Mouse (Mus musculus) adrenal gland, postnatal 25 days (tissue): ENCODE results near the gene Fyttd1. TPM values are rescaled to one million over a fixed set of nuclear protein-coding genes. Genes with fewer than 3 reads are reported as not detected.
"Not testable (repeated sequence)": the region's sequence is repeated elsewhere in the genome, so short reads cannot be mapped to it uniquely, and the experiment has no call there.

Experiments used
- DNase-seq: peaks from one replicate; pipeline ENCODE4 v3.0.0; 2021; ENCODE audit warnings: mixed read lengths
- total RNA-seq: library from RNA; stranded (reverse); gene quantifications from 2 replicates; pipeline ENCODE4 v1.2.3, GENCODE M21; 2021

Fyttd1 gene
- total RNA-seq, 1 experiment from 2014 or later: 103 TPM

GRCm38 (mm10) chr16:32878972-32879926 lies 1.9 kb downstream of the Fyttd1 start:
- no peak for DNase-seq

GRCm38 (mm10) chr16:32881538-32881937 lies 4.2 kb downstream of the Fyttd1 start:
- no peak for DNase-seq

GRCm38 (mm10) chr16:32887996-32888395 lies 10.7 kb downstream of the Fyttd1 start:
- DNase-seq: no peak

- no peak for DNase-seq
Measured at GRCm38 (mm10) chr16:32889881-32890280, 12.6 kb downstream of the Fyttd1 start.

- DNase-seq: no peak
Measured at GRCm38 (mm10) chr16:32896126-32896525, 18.8 kb downstream of the Fyttd1 start.

GRCm38 (mm10) chr16:32901360-32902050 lies 24.2 kb downstream of the Fyttd1 start:
- no peak for DNase-seq

GRCm38 (mm10) chr16:32902051-32902428 lies 24.7 kb downstream of the Fyttd1 start:
- no peak for DNase-seq

- no peak for DNase-seq
Measured at GRCm38 (mm10) chr16:32906186-32906585, 28.9 kb downstream of the Fyttd1 start.

GRCm38 (mm10) chr16:32906727-32907126 lies 29.4 kb downstream of the Fyttd1 start:
- peak; percentile 50 for DNase-seq

GRCm38 (mm10) chr16:32913212-32913611 lies 35.9 kb downstream of the Fyttd1 start:
- no peak for DNase-seq

- peak; percentile 98 for DNase-seq
Measured at GRCm38 (mm10) chr16:32913937-32914881, 36.9 kb downstream of the Fyttd1 start, which contains the start of gene Lrch3. Gene Lrch3 (plus strand): TSS chr16:32914100.

- no peak for DNase-seq
Measured at GRCm38 (mm10) chr16:32915292-32916068, 38.2 kb downstream of the Fyttd1 start.

GRCm38 (mm10) chr16:32926629-32927028 lies 49.3 kb downstream of the Fyttd1 start:
- DNase-seq: not testable (repeated sequence)

GRCm38 (mm10) chr16:32927044-32927443 lies 49.7 kb downstream of the Fyttd1 start:
- DNase-seq: no peak

- DNase-seq: no peak
Measured at GRCm38 (mm10) chr16:32929918-32930317, 52.6 kb downstream of the Fyttd1 start.

GRCm38 (mm10) chr16:32934470-32934869 lies 57.2 kb downstream of the Fyttd1 start:
- DNase-seq: no peak

GRCm38 (mm10) chr16:32935088-32935487 lies 57.8 kb downstream of the Fyttd1 start:
- DNase-seq: no peak

- DNase-seq: no peak
Measured at GRCm38 (mm10) chr16:32937358-32937757, 60.1 kb downstream of the Fyttd1 start.

- peak; percentile 43 for DNase-seq
Measured at GRCm38 (mm10) chr16:32939301-32939700, 62.0 kb downstream of the Fyttd1 start.

GRCm38 (mm10) chr16:32939716-32940115 lies 62.4 kb downstream of the Fyttd1 start:
- not testable (repeated sequence) for DNase-seq

- DNase-seq: not testable (repeated sequence)
Measured at GRCm38 (mm10) chr16:32941226-32941625, 63.9 kb downstream of the Fyttd1 start.
